Mouse (Mus musculus): ENCODE measurements around the gene Gps1. TPM values are rescaled to one million over a fixed set of nuclear protein-coding genes. Genes with fewer than 3 reads are reported as not detected.
"Not testable (repeated sequence)": the region's sequence is repeated elsewhere in the genome, so short reads cannot be mapped to it uniquely, and the experiment has no call there.

Gps1 gene
- total RNA-seq, 2 experiments from 2014 or later, result 139 to 142 TPM

- no peak for DNase-seq
Measured at GRCm38 (mm10) chr11:120783426-120784063, 527 bp upstream of the Gps1 start.

GRCm38 (mm10) chr11:120785145-120785544 lies 1.1 kb downstream of the Gps1 start:
- no peak for DNase-seq

- not testable (repeated sequence) for DNase-seq
Measured at GRCm38 (mm10) chr11:120788460-120788859, 4.4 kb downstream of the Gps1 start.

DNA sequence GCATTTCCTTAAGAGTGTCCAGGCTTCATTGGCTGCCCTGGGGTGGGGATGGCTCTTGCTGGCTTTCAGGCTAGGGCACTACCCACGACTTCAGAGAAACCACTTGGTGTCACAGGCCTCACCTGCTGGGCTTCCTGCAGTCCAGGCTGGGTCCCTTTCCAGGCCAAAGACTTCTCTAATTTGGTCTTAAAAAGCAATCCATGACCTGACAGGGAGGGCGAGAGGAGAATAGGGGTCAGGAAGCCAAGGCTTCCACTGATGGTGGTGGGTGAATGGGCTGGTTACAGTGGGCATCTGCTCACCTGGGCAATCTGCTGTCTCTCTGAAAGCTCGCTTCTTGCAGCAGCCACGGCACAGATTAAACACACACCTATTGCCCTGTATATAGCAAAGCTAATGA lies 5.3 kb downstream of the Gps1 start:
- no peak for DNase-seq

GRCm38 (mm10) chr11:120789810-120790209 lies 5.7 kb downstream of the Gps1 start:
- DNase-seq, result no peak

- DNase-seq, result no peak
Measured at GRCm38 (mm10) chr11:120792652-120793051, 8.6 kb downstream of the Gps1 start.

DNA sequence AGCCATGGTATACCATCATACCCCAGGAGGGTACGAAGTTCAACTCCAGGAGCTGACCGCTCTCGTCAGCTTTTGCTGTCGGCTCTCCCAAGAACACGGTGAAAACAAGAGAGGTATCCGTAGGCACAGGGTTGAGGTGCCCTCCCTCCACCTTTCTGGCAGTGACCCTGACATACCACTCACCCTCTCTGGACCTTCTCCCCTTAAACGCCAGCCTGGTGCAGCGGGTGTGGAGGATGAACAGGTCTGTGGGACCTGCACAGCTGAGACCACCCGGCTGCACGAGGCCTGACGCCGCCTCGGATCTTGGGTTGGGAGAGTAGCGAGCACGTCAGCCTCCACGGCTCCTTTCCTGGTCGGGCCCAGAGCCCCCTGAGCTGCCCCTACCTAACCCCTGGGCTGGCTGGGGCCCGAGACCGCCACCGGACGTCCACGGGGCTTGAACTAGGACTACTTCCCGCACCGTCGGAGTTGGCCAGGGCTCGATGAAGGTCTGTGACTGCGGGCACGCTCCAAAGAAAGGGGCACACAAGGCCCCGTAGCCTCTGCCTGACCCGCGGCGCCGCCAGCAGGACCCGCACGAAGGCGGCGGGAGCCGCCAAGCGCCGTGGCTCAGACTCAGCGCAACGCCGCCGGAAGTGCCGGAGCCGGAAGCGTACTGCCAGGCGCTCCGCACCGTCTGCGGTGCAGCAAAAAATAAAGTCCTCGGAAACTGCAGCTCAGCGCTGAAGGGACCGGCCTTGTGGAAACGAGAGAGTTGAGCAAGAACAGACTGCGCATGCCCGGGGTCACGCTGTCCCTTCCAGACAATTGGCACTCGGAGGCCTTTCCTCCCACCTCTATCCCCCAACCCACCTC lies 11.9 kb downstream of the Gps1 start, which contains the start of gene Dus1l:
TSS of gene Dus1l (minus strand) at position 648 of the 858 bp plus-strand sequence.
- DNase-seq, result peak; percentile 97

GRCm38 (mm10) chr11:120796614-120796946 lies 12.5 kb downstream of the Gps1 start:
- DNase-seq, result no peak

DNA sequence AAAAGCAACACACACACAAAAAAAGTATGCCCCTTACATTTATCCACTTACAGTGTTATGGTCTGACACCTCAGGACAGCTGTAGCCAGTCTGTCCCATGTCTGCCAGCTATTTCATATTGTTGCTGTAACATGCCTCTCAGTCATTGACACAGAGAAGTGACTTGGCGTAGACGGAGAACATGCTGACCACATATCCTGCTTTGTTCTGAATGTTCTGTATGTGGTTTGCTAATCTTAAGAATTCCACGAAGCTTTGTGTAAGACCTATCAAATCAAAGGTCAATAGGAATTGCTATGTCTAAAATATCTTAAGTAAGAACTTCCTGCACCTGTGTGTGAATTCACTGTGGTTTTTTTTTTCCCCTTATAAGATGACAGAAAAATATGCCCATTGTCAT lies 14.2 kb downstream of the Gps1 start:
- DNase-seq, result no peak

- DNase-seq, result no peak
Measured at GRCm38 (mm10) chr11:120799316-120799890, 15.3 kb downstream of the Gps1 start.

- DNase-seq, result peak; percentile 92 to 94
Measured at GRCm38 (mm10) chr11:120800061-120800904, 16.2 kb downstream of the Gps1 start.

- DNase-seq, result no peak
Measured at GRCm38 (mm10) chr11:120804274-120804673, 20.2 kb downstream of the Gps1 start.

- DNase-seq, result no peak
Measured at GRCm38 (mm10) chr11:120804769-120805168, 20.7 kb downstream of the Gps1 start.

- no peak for DNase-seq
Measured at GRCm38 (mm10) chr11:120805375-120806298, 21.6 kb downstream of the Gps1 start.

GRCm38 (mm10) chr11:120808010-120808409 lies 23.9 kb downstream of the Gps1 start:
- DNase-seq, result peak; percentile 50 to 55

- no peak for DNase-seq
Measured at GRCm38 (mm10) chr11:120812068-120812467, 28.0 kb downstream of the Gps1 start.

DNA sequence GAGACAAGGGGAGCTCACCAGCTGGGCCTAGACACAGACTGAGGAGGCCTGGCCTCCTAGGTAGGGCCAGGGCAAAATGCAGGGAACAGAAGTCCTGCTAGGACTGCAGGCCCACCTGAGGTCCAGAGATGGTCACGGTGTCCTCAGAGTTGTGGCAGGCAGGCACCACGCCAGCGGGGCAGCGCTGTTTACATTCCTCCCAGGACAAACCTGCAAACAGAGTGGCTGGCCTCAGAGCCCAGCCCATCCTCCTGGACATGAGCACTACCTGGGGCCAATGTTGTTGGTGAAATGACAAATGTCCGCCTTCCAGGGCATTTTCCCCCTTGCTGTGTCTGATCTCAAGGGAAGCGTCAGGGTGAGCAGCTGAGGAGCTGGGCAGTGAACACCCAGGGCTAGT lies 33.3 kb downstream of the Gps1 start:
- no peak for DNase-seq

- no peak for DNase-seq
Measured at GRCm38 (mm10) chr11:120818251-120818650, 34.2 kb downstream of the Gps1 start.

DNA sequence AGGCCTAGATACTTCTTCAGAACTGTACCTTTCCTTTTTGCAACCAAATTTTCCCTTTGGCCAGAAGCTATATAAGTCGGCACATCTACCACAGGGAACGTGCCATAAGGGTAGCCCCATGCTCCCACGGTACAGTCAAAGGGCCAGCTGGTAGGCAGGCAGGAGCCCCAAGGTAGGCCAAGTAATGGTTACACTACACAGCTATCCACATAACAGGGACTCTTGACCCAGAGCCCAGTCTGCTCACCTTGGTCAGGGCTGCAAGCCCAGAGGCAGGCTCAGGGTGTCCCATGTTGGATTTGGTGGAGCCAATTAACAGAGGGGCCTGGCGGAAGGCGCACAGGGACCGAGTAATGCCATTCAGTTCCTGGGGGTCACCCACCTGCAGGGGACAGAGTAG lies 35.5 kb downstream of the Gps1 start:
- no peak for DNase-seq

GRCm38 (mm10) chr11:120820546-120820945 lies 36.5 kb downstream of the Gps1 start:
- no peak for DNase-seq
